Mouse (Mus musculus) E14TG2a.4 (cell line): ENCODE data around the gene Ang5.
"Not testable (repeated sequence)": the region's sequence is repeated elsewhere in the genome, so short reads cannot be mapped to it uniquely, and the experiment has no call there.

Experiments
- CTCF ChIP-seq: conservative IDR thresholded peaks from 2 replicates; pipeline ENCODE4 v1.5.1; 2014; ENCODE audit warnings: low read length
- NANOG ChIP-seq: IDR thresholded peaks from 2 replicates; pipeline ENCODE4 v1.6.1; 2014; ENCODE audit warnings: borderline replicate concordance, low read length, mixed read lengths
- POU5F1 ChIP-seq: IDR thresholded peaks from 2 replicates; pipeline ENCODE4 v1.6.1; 2014; ENCODE audit warnings: low read length, borderline replicate concordance

GRCm38 (mm10) chr14:43956769-43957168 lies at the start of gene Ang5:
- not testable (repeated sequence) for TF ChIP-seq CTCF, POU5F1, NANOG
